Mouse (Mus musculus): ENCODE measurements around the gene Dlg4.
"Not testable (repeated sequence)": the region's sequence is repeated elsewhere in the genome, so short reads cannot be mapped to it uniquely, and the experiment has no call there.

The Dlg4 gene

DNA sequence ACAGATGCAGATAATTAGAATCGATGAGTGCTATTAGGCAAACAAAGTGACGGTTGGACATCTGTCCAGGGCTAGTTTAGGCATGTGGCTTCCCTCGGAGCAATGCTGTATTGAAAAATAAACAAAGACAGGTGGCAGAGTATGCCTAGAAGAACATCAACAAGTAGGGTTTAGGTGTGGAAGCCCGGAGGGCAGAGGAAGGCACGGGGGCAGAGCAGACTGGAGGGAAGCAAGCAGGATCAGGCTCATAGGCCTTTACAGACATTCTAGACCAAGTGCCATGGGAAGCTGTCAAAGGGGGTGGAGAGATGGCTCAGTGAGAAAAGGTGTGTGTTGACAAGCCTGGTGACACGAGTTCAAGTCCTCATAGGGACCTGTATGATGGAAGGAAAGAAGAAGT lies 32.6 kb downstream of the Dlg4 start:
- DNase-seq (ENCODE audit: low read depth), result no peak

DNA sequence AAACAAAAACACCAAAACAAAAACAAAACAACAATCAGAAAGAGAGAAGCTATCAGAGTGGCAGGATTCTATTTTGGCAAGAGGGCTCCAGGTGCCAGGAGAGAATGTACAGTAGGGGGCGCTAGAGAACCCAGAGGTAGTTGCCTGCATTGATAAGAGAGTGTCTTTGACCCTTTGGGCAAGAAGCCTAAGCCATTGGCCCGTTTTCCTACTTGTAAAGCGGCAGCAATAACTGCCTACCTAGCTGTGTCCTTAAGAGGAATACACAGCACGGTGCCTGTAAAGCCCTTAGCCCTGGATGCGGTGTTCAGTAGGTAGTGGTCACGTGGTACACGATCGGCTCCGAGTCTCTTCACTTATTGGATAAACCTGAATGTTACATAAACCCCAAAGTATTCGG lies 33.1 kb downstream of the Dlg4 start:
- DNase-seq (ENCODE audit: low read depth), result no peak

DNA sequence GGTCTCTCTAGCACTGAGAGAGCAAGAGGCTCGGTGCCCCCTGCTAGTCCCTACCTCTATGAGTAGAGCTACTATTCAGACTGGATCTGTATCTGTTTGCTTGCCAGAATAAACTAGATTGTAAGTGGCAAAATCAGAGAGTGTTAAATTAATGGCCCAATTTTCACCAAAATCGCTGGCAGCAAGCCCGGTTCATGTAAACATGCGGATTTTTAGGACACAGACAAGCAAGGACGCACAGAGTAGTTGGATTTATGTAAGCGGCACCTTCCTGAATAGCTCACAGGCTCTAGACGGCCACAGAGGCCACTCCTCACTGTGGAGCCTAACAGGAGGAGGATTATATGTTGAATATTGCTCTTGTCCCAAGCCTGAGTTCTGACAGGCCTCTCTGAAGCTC lies 36.4 kb downstream of the Dlg4 start:
- no peak for DNase-seq (ENCODE audit: low read depth)

DNA sequence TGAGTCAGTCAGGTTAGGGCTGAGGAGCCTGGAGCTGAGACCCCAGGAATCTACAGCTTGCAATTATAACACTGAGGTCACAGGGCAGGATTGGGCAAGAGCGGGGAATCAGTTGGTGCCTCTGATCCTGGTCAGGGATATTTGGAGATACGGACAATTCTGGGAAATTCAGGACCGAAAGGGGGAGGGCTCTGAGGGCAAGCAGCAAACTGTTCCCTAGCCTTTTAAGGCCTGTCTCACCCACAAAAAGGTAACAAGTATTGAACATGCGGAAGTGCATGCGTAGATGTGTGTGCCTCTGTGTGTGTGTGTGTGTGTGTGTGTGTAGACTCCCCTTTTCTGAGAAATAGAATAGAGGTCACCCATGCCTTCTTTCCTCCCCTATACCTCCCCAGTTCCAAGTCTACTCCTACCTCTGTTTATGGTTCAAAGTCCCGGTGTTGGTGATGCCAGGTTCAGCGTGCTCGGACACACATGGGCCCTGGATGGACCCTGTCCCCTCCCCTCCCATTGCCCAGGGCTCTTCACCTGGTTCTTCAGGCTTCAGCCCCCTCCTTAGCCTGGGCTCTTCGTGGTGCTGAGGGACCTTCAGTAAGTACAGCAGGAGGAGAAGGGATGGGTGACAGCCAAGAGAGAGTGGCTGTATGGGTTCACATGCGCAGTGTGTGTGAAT lies 37.3 kb downstream of the Dlg4 start, which contains the start of gene Asgr1:
Gene Asgr1 (plus strand): TSS at position 188 of the 673 bp plus-strand sequence.
- DNase-seq (ENCODE audit: low read depth), result no peak

DNA sequence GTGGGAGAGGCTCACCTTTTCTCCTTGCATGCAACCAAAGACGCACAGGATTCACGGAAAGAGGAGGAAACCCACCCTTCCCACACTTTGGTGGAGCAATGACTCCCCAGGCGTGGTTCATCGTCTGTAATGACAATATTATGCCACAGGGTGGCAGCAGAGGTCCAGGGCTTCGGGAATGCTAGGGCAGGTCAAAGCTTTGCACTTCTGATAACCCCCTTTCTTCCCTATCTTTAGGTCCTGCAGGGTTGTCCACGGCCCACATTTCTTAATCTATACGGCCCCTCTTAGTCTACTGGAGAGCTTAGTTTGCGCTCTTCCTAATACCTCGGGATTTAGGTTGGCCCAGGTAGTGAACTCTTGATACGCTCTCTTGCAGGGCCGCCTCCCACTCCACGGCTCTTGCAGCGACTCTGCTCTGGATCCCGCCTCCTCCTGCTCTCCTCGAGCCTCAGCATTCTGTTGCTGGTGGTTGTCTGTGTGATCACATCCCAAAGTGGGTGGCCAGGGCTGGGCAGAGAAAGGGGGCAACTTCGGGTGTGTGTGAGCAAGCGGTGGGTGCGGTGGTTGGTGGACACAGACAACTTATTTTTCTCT lies 39.0 kb downstream of the Dlg4 start:
- DNase-seq (ENCODE audit: low read depth), result peak; percentile 73

DNA sequence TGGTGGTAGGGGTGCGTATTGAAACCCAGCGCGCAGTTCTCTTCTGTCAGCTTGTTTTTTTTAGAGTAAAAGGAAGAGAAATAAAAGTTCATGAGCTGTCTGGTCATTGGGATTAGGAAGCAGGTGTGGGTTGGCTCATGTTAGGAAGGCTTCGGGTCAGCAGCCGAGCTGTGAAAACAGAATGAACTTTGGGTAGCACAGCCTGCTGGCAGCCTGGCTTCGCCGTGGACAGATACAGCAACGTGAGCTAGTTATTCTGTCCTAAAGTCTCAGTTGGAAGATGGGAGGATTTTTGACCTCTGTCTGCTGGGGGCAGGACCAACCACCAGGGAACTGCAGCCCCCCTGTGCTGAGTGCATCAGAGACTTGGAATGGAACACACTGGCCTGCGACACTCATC lies 41.1 kb downstream of the Dlg4 start:
- DNase-seq (ENCODE audit: low read depth), result no peak

DNA sequence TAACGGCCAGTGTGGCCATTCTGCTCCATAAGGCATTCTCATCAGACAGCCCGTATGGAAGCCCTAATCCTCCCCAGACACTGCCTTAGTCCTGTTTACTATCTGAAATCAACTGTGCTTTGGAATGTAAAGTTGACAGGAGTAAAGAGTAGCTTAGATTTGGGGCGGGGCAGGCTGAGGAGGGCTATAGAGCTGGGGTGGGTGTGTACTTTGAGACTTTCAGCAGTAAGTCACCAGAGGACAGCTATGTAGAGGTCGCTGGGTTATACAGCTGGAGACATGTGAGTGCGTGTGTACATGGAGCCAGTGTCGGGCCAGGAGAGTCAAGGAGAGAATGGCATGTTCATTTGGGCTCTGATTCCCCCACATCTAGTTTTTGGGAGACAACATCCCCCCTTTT lies 43.2 kb downstream of the Dlg4 start:
- DNase-seq (ENCODE audit: low read depth), result no peak

DNA sequence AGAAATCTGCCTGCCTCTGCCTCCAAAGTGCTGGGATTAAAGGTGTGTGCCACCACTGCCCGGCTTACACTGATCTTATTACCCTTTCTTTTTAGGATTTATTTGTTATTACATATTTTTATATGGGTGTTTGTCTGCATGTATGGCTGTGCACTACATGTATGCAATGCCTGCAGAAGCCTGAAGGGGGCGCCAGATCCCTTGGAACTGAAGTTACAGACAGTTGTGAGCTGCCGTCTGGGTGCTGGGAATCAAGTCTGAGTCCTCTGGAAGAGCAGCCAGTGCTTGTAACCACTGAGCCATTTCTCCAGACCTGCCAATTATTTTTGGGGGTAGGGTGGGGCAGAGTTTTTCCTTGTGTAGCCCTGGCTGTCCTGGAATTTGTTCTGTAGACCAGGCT lies 46.3 kb downstream of the Dlg4 start:
- no peak for DNase-seq (ENCODE audit: low read depth)

DNA sequence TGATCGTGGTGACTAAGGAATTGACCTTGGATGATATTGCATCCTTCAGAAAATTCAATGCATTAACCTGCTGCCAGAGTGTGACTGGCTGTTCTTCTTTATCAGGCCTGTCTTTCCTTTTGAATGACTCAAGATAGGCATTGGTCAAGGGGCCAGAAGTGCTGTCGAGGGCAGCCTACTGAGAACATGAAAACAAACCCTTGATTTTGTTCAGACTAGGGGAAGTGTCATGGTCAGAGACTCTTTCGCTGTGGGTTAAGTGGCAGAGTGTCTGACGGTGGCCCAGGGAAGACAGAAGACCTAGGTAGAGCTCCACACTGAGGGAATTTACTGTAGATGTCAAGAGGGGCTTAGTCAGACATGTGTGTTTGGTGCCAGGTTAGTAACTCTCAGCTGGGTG lies 50.0 kb downstream of the Dlg4 start:
- no peak for DNase-seq (ENCODE audit: low read depth)

DNA sequence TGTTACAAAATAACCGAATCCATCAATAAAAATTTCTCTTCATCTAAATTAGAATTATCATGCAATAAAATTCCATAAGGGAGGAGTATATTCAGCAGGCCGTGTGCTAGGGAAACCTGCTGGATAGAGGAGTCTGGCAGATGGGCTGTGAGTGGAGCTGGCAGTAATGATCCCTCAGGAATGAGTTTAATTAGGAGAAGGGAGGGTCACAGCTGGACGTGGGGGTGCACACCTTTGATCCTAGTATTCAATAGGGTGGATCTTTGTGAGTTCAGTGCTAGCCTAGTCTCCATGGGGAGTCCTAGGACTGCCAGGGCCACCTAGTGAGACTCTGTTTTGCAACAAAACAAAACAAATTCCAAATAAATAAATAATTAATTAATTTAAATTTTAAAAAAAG lies 51.5 kb downstream of the Dlg4 start:
- DNase-seq (ENCODE audit: low read depth), result no peak

DNA sequence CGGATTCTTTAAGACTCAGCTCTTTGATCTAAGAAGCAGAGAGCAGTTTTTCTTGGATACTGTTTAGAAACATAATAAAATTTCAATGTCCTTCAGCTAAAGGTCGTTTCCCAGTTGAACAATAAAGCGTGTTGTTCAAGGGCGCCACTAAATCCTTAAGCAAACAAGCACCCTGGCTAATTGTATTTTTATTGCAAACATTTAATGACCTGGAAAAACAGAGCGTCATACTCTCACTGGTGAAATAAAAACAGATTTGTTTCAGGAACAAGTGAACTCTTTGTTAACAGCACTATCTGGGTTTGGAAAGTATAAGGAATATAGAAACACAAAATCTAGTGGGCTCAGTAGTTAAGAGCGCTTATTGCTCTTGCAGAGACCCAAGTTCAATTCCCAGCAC lies 53.3 kb downstream of the Dlg4 start:
- no peak for DNase-seq (ENCODE audit: low read depth)

DNA sequence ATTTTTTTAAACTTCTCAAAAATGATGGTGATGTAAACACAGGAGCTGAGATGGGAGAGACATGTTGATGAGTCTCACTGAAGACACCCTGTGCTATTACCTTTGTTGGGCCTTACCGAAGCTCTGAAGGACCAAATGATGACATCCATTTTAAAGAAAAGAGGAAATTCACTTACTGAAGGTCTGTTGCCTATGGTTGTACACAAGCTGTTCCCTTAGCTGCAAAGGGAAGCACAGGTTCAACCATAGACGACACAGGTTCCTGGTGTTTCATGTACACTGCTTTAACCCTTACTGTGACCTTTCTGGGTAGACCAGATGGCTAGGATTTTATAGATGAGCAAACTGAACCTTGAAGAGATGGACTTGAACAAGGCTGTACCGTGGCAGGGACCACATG lies 53.9 kb downstream of the Dlg4 start:
- not testable (repeated sequence) for DNase-seq (ENCODE audit: low read depth)

DNA sequence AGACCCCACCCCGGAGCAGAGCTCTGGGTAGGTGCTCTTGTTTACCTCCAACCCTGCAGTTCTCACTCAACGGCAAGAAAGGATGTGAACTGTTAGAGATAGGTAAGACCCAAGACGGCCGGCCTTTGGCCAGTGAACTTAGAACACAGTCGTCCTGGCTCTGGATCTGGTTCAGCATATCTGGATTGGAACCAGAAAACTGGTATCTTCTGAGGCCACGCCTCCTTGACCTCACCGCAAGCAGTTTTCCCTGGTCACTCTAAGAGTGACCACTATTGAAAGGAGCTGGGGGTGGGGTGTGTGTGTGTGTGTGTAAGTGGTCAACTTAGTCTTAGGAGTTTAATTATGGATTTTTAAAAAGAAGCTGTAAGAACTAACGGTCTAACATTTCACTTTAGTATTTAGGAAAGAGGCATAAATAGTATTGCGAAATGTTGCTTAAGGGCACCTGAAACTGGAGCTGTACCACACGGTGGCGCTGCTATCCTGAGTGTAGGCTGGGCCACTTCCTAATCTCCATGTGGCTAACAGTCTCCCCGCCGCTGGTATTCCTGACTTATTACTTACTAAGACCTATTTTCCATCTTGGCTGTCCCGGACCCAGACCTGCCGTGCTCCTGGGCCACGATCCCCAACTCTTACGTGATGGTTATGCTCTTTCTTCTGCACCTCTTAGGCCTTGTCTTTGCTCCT lies 57.8 kb downstream of the Dlg4 start:
- DNase-seq (ENCODE audit: low read depth), result peak; percentile 50

DNA sequence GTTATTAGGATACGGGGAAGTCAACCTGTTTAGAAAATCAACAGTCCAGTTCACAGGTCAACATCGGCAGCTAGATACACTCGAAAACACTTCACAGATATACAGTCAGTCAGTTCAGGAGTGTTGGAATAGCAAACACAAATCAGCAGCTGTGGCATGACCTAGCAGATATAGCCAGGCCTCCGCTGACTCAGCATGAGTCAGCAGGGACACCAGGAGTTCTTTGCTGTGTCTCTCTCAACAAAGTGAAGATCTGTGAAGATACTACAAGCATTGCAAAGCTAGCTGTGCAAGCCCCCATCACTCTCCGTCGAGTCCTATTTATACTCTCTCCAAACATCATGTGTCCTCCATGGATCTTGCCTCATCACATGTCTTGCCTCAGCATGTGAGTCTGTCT lies 58.8 kb downstream of the Dlg4 start:
- no peak for DNase-seq (ENCODE audit: low read depth)

DNA sequence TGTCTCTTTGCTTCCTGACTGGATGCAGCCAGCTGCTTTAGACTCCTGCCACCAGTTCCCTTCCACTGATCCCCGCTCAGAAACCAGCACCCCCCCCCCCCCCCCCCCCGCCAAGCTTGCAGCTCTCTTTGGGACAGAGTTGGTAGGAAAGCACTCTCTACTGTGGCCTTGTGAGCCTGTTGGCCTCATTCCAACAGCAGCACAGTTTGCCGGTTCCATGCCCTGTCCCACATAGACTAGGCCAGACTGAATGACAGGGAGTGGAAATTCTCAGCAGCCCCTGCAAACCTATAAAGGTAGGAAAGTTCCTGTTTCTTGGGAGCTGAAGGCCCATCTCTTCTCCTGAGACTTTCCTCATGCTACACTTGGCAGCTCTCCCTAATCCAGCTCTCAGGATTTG lies 60.7 kb downstream of the Dlg4 start:
- DNase-seq (ENCODE audit: low read depth), result no peak

DNA sequence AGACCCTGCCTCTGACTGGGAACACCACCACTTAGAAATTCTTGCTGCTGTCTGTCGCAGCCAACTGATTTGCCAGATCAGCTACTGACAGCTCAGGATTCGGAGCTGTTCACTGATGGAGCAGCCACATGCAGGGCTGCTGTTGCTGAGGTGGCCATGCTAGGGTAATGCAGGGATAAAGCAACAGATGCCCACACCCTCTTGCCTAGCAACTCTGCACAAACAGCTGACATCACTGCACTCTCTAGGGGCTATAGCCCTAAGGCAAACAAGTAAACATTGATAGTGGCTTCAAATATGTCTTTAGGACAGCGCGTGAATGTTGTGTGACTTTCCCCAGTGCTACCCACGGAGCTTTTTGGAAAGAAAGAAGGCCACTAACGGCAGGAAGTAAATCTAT lies 62.4 kb downstream of the Dlg4 start:
- no peak for DNase-seq (ENCODE audit: low read depth)

DNA sequence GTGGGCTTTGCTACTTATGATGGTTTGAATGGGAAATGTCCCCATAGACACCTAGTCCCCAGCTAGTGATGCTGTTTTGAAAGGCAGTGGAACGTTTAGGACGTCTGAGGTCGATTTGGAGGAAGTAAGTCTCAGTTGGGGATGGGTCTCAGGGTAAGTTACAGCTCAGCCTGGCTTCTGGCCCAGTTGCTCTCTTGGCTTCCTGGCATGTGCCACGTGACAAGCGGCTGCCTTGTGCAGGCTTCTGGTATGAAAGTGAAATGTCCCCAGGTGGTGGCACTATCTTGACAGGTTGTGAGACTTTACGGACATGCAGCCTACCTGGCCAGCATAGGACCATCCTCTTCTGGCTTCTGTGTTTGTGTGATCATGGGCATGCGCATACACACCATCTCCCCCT lies 63.2 kb downstream of the Dlg4 start:
- no peak for DNase-seq (ENCODE audit: low read depth)

DNA sequence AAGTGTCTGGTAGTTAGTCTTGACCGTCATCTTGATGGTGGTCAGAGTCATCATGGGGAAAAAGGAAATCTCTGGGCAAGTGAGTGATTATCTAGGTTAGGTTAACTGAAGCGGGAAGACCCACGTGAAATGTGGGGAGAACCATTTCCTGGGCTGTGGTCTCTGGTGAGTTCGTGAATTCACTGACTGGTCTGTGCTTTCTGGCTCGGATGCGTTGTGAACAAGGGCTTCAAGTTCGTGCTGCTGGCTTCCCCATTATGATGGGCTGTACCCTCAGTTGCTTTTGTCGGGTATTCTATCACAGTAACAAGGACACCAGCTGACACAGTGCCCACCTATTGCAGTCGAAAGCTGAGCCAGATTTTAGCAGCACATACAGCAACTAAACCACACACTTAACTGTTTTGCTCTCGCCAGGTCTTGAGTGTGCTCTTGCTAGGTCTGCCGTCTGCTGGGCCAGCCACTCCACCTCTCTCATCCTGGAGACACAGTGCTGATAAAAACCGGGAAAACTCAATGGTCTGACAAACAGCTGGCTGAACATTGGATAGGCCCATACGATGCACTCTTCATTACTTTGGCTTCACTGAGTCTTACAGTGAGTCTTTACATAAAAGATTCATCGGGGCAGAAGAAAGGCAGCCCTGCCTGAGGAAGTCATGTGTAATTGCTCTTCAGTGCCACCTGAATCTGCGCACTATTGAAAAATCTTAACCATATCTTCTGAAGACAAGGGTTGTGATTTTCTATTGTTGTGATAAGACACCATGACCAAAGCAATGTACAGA lies 64.3 kb downstream of the Dlg4 start:
- no peak for DNase-seq (ENCODE audit: low read depth)

DNA sequence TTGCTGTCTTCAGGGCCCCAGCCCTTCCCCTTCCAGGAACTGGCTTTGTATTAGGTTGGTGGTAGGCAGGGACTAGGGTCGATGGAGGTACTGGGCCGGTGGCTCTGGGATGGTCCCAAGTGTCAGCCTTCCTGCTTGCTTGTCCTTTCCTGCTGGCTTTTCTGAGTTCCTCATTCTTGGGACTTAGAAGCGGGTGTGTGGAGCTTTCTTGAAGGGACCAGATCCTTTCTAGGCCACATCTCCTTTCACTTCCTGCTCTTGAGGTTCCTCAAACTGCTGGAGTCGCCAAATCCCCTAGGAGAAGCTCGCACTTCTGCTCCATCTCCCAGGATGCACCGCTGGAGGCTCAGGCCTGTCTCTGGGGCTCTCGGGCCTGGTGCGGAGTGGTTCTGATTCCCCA lies 67.8 kb downstream of the Dlg4 start:
- no peak for DNase-seq (ENCODE audit: low read depth)

DNA sequence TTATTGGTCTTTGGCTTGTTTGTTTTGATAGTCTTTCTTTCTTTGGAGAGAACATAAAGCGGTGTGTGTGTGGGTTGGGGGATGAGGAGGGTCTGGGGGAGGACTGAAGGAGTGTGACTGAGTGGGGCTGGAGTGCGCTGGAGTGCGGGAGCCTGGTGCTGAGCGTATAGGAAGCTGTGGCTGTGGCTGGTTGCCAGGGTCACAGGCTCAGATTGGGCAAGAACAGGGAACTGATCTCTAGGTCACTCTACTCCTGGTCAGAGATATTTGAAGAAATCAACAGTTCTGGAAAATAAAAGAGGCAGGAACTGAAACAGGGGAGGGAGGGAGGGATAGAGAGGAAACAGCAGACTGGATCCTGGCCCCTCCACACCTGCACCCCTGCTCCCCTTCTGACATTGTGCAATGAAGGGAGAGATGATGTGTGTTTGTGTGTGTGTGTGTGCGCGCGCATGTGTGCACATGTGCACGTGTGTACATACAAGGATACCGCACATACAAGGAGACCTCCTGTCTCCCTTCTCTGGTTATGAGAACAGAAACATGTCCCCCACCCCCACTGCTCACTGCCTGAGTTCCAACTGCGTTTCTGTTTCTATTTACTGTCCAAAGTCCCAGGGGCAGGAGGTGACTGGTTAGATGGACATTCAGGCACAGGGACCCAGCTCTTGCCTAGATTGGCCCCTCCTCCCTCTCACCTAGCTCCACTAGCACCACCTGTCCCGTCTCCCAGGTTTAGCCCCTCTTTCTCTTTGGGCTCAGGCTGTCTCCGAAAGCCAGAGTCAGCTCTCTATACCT lies 75.4 kb downstream of the Dlg4 start, which contains the start of gene Asgr2:
Gene Asgr2 (plus strand): TSS at position 659 of the 798 bp plus-strand sequence.
- DNase-seq (ENCODE audit: low read depth), result no peak

Measured in c-Kit-positive CD71-negative TER-119-negative erythroid progenitor cells, embryonic 14.5 days (primary cell).